8 mouse cellular contexts compared by ENCODE assay signal in genomic region chr3:86761095-86762035, GRCm38 (mm10).
DNase-seq lines count a peak whose midpoint lies in the region; ATAC-seq and TF ChIP-seq lines count a peak whose summit lies in the region.

No protein-coding gene starts in this region.

- peak; percentile 95 for TF ChIP-seq CTCF in midbrain, postnatal 0 days (IDR thresholded peaks at IDR 0.05)

- ATAC-seq in forebrain, embryonic 14.5 days: peak; percentile 94
- peak; percentile 69; the same call in 1 of the 2 replicates for ATAC-seq in intestine, embryonic 14.5 days (replicated peaks; ENCODE audit: low FRiP score, low TSS enrichment, low read depth)
- peak; percentile 72; the same call in 1 of the 2 replicates for ATAC-seq in midbrain, postnatal 0 days (ENCODE audit: low FRiP score)

- H3K4me1 ChIP-seq in forebrain, embryonic 14.5 days (ENCODE audit: control insufficient read depth, insufficient read depth, low read length): no peaks in the 10 kb centered on the region
- peaks cover 7% of the 10 kb centered on the region; the same call in 1 of the 2 replicates for H3K4me1 ChIP-seq in intestine, embryonic 14.5 days (replicated peaks; ENCODE audit: control insufficient read depth, insufficient read depth, low read length)
- no peaks in the 10 kb centered on the region for H3K4me1 ChIP-seq in midbrain, postnatal 0 days (ENCODE audit: insufficient read depth, low read length)

- no peak overlapping the region for H3K9ac ChIP-seq in forebrain, embryonic 14.5 days (ENCODE audit: low read length)
- peak overlapping the region; percentile 59 for H3K9ac ChIP-seq in intestine, embryonic 14.5 days (ENCODE audit: low read length)
- H3K9ac ChIP-seq in midbrain, postnatal 0 days (replicated peaks; ENCODE audit: low read length, poor library complexity, severe bottlenecking): no peak overlapping the region

- no peaks in the 10 kb centered on the region for H3K27me3 ChIP-seq in forebrain, embryonic 14.5 days (replicated peaks; ENCODE audit: control insufficient read depth, insufficient read depth, low read length)
- H3K27me3 ChIP-seq in intestine, embryonic 14.5 days (replicated peaks; ENCODE audit: control insufficient read depth, insufficient read depth, low read length): no peaks in the 10 kb centered on the region
- H3K27me3 ChIP-seq in midbrain, postnatal 0 days (ENCODE audit: insufficient read depth, low read length): no peaks in the 10 kb centered on the region

- H3K4me3 ChIP-seq in forebrain, embryonic 14.5 days (ENCODE audit: low read depth, low read length): no peak overlapping the region
- H3K4me3 ChIP-seq in intestine, embryonic 14.5 days (ENCODE audit: low read depth, low read length): peak overlapping the region; percentile 0; the same call in 1 of the 2 replicates
- H3K4me3 ChIP-seq in midbrain, postnatal 0 days (ENCODE audit: low read depth, low read length): no peak overlapping the region

- H3K27ac ChIP-seq in forebrain, embryonic 14.5 days (ENCODE audit: low read depth, low read length): no peak overlapping the region
- peak overlapping the region; percentile 83 for H3K27ac ChIP-seq in intestine, embryonic 14.5 days (ENCODE audit: low read depth)
- H3K27ac ChIP-seq in midbrain, postnatal 0 days (ENCODE audit: low read depth, low read length): no peak overlapping the region

- H3K36me3 ChIP-seq in forebrain, embryonic 14.5 days (ENCODE audit: control insufficient read depth, insufficient read depth, low read length): no peaks in the 10 kb centered on the region
- H3K36me3 ChIP-seq in intestine, embryonic 14.5 days (ENCODE audit: control insufficient read depth, insufficient read depth, low read length): no peaks in the 10 kb centered on the region
- H3K36me3 ChIP-seq in midbrain, postnatal 0 days (ENCODE audit: insufficient read depth, low read length): no peaks in the 10 kb centered on the region

- no peak overlapping the region for H3K4me2 ChIP-seq in forebrain, embryonic 14.5 days (ENCODE audit: low read length)
- peak overlapping the region; percentile 54 for H3K4me2 ChIP-seq in intestine, embryonic 14.5 days (ENCODE audit: low read length)
- no peak overlapping the region for H3K4me2 ChIP-seq in midbrain, postnatal 0 days (ENCODE audit: low read depth, low read length, poor library complexity, severe bottlenecking)

- 68% methylated on average over 9 of the region's 9 CpGs for WGBS in forebrain, embryonic 14.5 days
- 32% methylated on average over 9 of the region's 9 CpGs for WGBS in intestine, embryonic 14.5 days
- WGBS in midbrain, postnatal 0 days: 43% methylated on average over 9 of the region's 9 CpGs

- DNase-seq in urinary bladder, postnatal 14 days (ENCODE audit: low spot score): peak; percentile 64
- DNase-seq in urinary bladder, postnatal 10 days (ENCODE audit: low spot score): no peak
- peak; percentile 51 for DNase-seq in cerebellum, adult 11-12 months
- DNase-seq in forebrain, embryonic 14.5 days (ENCODE audit: low spot score): peak; percentile 93
- DNase-seq in intestine, embryonic 14.5 days (ENCODE audit: low spot score): peak; percentile 83
- DNase-seq in left cerebral cortex, postnatal 36 days (ENCODE audit: low spot score in 2 of 2): peak; percentile 52 to 63
- peak; percentile 93 for DNase-seq in midbrain, postnatal 0 days (ENCODE audit: low spot score)
- peak; percentile 72 for DNase-seq in thymus, postnatal 14 days

- intact Hi-C loops in left cerebral cortex, postnatal 36 days (cut with DNase I): loop anchor here (10.0 kb wide), 1 partner anchor 437 kb away; no protein-coding TSS in a partner anchor

- no peaks in the 10 kb centered on the region for H3K9me3 ChIP-seq in forebrain, embryonic 14.5 days (replicated peaks; ENCODE audit: control insufficient read depth, low read length)
- H3K9me3 ChIP-seq in intestine, embryonic 14.5 days (ENCODE audit: control insufficient read depth, low read length): no peaks in the 10 kb centered on the region
- H3K9me3 ChIP-seq in midbrain, postnatal 0 days (ENCODE audit: low read length): no peaks in the 10 kb centered on the region
